Mouse (Mus musculus) heart, embryonic 10.5 days (tissue): ENCODE data around the gene Card14. TPM values are rescaled to one million over a fixed set of nuclear protein-coding genes. Genes with fewer than 3 reads are reported as not detected.
"Not testable (repeated sequence)": the region's sequence is repeated elsewhere in the genome, so short reads cannot be mapped to it uniquely, and the experiment has no call there.

Experiments
- DNase-seq: peaks from one replicate; pipeline ENCODE4 v3.0.0-alpha.2; 2017; ENCODE audit warnings: low spot score
- H3K27ac ChIP-seq: fragments of 300-500 bp; sonication (generic); 2 replicates; pipeline ENCODE4 v1.5.1; 2016; ENCODE audit warnings: mild to moderate bottlenecking
- H3K27me3 ChIP-seq: fragments of 300-500 bp; sonication (generic); 2 replicates; pipeline ENCODE4 v1.6.1; 2016; ENCODE audit warnings: mild to moderate bottlenecking; ENCODE audit not compliant: poor library complexity, insufficient read depth, severe bottlenecking
- H3K36me3 ChIP-seq: fragments of 300-500 bp; sonication (generic); 2 replicates; pipeline ENCODE4 v1.6.1; 2016; ENCODE audit warnings: mild to moderate bottlenecking, moderate library complexity
- H3K4me1 ChIP-seq: fragments of 300-500 bp; sonication (generic); 2 replicates; pipeline ENCODE4 v1.6.1; 2016; ENCODE audit warnings: mild to moderate bottlenecking
- H3K4me3 ChIP-seq: fragments of 300-500 bp; sonication (generic); 2 replicates; pipeline ENCODE4 v1.5.1; 2016; ENCODE audit warnings: mild to moderate bottlenecking, moderate library complexity
- H3K9me3 ChIP-seq: fragments of 300-500 bp; sonication (generic); 2 replicates; pipeline ENCODE4 v1.6.1; 2016; ENCODE audit warnings: mild to moderate bottlenecking, moderate library complexity
- WGBS: fragments of 180-500 bp; shearing (Covaris S2); methylation state at CpG from one replicate; pipeline ENCODE4 v1.1.7; 2016; 5-methylcytosine and 5-hydroxymethylcytosine counted together
- polyA plus RNA-seq: library from polyadenylated mRNA; unstranded; fragments of >200 nt; fragmentation: Nextera tagmentation; extraction: Ambion mirVana; gene quantifications from 2 replicates; pipeline ENCODE4 v1.2.1, GENCODE M21; 2016

Gene Card14
- polyA plus RNA-seq, 1 experiment from 2014 or later, result 0.24 TPM

DNA sequence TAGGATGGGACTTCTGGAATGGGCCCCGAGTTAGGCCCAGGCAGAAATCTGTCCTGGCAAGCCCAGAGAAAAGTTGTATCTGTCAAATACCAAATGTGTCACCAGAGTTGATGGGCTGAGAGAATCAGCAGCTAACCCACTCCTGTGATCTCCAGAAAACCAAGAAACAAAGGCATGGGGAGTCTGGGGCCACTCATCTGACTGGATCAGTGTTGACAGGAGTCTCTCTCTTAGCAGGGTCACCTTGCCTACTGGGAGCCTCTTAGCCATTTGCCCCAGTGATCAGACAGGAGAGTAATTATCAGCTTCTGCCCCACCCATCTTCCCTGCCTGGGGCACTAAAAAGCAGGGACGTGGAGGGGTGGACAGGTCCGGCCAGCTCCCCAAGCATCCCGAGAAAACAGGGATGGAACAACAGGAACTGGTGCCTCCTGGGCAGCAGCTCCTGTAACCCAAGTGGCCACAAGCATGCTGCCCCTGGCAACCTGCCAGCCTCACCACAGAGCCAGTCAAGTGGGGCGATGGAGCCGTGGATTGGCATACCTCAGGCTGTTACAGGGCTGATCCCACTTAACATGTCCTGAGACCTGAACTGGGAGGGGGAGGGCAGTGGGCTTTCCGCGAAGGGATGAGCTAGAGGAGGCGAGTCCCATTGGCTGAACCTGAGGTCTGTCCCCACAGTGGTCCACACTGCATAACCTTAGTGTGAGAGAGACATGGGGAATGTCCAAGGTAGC lies 21.6 kb upstream of the Card14 start:
- peaks cover 87% of the 10 kb centered on the region for H3K36me3 ChIP-seq
- no peak overlapping the region for H3K4me3 ChIP-seq
- DNase-seq, result no peak
- peak overlapping the region; percentile 72 for H3K27ac ChIP-seq
- H3K4me1 ChIP-seq, result peaks cover 27% of the 10 kb centered on the region
- no peaks in the 10 kb centered on the region for H3K27me3 ChIP-seq
- no peaks in the 10 kb centered on the region for H3K9me3 ChIP-seq
- WGBS, result 41% methylated on average over 9 of the region's 9 CpGs

DNA sequence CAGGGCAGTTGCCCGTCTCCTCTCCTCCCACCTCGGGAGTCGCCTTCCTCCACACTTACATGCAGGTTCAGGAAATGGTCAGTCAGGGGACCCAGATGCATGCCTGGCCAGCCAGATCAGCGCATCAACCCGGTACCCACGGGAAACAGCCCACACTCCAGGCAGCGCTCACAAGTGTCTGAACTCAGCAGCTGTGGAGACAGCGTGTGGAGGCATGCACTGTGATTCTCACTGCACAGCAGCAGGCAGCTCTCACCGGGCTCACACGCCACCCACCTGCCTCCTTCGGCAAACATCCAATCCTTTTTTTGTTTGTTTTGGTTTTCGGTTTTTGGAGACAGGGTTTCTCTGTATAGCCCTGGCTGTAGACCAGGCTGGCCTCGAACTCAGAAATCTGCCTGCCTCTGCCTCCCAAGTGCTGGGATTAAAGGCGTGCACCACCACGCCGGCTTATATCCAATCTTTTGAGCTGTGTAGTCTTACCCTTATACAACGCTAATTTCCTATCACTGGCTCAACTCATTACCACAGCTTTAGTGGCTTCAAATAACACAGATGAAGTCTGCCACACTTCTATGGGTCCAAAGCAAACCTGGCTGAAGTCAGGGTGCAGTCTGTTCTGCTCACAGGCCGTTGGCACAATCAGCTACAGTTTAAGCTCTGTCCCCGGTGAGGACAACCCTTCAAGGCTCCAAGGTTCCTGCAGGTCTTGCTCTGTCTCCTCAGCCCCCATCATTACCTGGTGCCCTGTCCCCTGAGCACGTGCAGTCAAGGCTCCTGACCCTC lies 20.2 kb upstream of the Card14 start:
- H3K4me1 ChIP-seq, result peaks cover 27% of the 10 kb centered on the region
- no peaks in the 10 kb centered on the region for H3K27me3 ChIP-seq
- H3K36me3 ChIP-seq, result peaks cover 89% of the 10 kb centered on the region
- no peak overlapping the region for H3K27ac ChIP-seq
- no peak for DNase-seq
- WGBS, result 88% methylated on average over 20 of the region's 20 CpGs
- no peaks in the 10 kb centered on the region for H3K9me3 ChIP-seq
- no peak overlapping the region for H3K4me3 ChIP-seq

DNA sequence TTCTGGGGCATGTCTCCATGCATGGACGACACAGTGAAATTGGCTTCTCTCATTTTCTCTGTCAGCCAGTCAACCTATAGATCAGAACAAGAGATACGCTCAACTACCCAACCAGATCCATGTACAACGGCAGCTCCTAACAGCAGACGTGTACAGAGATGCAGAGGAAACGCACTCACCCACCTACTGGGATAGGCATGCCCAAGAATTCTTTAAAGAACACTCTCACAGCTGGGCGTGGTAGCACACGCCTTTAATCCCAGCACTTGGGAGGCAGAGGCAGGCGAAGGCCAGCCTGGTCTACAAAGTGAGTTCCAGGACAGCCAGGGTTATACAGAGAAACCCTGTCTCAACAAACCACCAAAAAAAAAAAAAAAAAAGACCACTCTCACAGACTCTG lies 14.7 kb upstream of the Card14 start:
- DNase-seq, H3K9me3 ChIP-seq, H3K4me1 ChIP-seq, H3K4me3 ChIP-seq, H3K27ac ChIP-seq, H3K27me3 ChIP-seq: not testable (repeated sequence)
- 90% methylated on average over 8 of the region's 8 CpGs for WGBS
- peaks cover 98% of the 10 kb centered on the region for H3K36me3 ChIP-seq

DNA sequence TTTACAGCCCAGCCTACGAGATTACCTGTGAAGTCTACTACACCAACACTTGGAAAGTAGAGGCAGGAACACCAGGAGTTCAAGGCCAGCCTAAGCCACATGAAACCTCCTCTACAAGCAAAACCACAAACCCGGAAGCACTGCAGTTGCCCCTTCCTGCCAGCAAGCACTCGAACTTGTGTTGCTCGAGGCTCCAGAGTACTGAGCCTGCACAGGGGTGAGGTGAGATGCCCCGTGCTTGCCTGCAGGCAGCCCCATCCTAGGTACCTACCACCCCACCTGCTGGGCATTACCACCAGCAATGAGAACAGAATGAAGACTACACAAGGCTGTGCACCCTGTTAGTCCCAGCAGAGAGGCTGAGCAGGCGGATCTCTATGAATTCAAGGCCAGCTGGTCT lies 9.6 kb upstream of the Card14 start:
- H3K27ac ChIP-seq, result no peak overlapping the region
- peaks cover 14% of the 10 kb centered on the region for H3K4me1 ChIP-seq
- no peaks in the 10 kb centered on the region; the same call in 1 of the 2 replicates for H3K27me3 ChIP-seq
- 82% methylated on average over 6 of the region's 6 CpGs for whole genome bisulfite sequencing
- DNase-seq, result no peak
- H3K9me3 ChIP-seq, result no peaks in the 10 kb centered on the region
- peak overlapping the region; percentile 83; the same call in 1 of the 2 replicates for H3K4me3 ChIP-seq
- peaks cover 52% of the 10 kb centered on the region for H3K36me3 ChIP-seq

DNA sequence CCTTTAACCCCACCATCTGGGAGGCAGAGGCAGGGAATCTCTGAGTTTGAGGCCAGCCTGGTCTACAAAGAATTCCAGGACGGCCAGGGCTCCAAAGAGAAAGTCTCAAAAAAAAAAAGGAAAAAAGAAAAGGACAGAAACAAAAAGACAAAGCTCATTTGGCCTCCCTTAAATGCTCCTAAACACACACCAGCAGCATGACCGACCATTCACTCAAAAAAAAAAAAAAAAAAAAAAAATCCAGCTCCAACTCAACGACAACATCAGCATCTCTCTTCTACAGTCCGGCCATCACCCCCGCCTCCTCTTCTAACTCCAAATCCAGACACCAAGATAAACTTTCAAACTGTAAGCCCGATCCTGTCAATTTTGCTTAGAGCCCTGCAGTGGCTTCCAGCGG lies 8.7 kb upstream of the Card14 start:
- WGBS, result 12% methylated on average over 7 of the region's 7 CpGs
- H3K27ac ChIP-seq, result peak overlapping the region; percentile 93

DNA sequence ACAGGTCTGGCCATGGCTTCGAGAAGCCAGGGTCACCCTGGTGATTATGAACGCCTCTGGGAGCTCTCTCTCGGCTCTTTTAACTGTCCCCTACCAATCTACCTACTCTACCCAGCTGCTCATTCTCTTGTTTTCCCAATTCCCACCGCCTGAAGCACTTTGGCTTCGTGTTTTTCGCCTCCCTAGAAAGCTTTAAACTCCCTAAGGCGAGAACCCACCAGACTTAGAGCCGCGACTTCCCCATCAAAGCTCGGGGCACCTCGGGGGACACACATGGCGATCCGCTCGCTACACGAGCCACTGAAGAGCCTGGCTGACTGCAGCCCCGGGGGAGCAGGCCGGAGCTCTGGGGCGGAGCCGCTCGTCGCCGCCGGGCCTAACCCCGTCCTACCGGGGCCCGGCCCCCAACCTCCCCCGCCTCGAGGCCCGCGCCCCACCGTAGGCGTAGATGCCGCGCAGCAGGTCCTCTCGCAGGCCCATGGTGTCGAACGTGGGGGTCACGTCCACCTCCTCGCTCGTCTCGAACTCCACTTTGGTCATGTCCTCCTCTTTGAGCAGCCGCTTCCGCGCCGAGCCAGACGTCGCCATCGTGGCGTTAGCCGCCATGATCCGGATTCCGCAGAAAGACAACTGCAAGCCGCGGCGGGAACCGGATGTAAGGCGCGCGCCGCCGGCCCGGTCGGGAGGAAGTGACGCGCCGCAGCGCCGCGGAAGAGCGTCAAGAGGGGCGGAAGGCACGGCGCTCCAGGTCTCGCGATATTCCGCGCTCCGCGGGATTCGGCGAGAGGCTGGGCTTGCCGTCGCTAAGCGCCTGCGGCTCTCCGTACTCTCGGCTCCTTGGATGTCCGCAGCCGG lies 8.0 kb upstream of the Card14 start, which contains the start of gene Eif4a3:
Gene Eif4a3 (minus strand): TSS at position 699 of the 855 bp plus-strand sequence.
- peak within 1 kb of the TSS; percentile 83 for H3K4me3 ChIP-seq
- DNase-seq, result peak; percentile 96
- H3K27me3 ChIP-seq, result peaks cover 16% of the 10 kb centered on the region
- peak within 1 kb of the TSS; percentile 93 for H3K27ac ChIP-seq
- WGBS, result under 1% methylated on average over 89 of the region's 89 CpGs
- no peaks in the 10 kb centered on the region for H3K9me3 ChIP-seq
- H3K4me1 ChIP-seq, result peaks cover 14% of the 10 kb centered on the region
- peaks cover 36% of the 10 kb centered on the region for H3K36me3 ChIP-seq

More for the DNA sequence above, 8.7 kb upstream of the Card14 start:
- Histone ChIP-seq H3K9me3 (no peaks in the 10 kb centered on the region), H3K4me3 (peak overlapping the region; percentile 83), H3K36me3 (peaks cover 43% of the 10 kb centered on the region), H3K27me3 (peaks cover 9% of the 10 kb centered on the region), H3K4me1 (peaks cover 14% of the 10 kb centered on the region)
- DNase-seq, result no peak

DNA sequence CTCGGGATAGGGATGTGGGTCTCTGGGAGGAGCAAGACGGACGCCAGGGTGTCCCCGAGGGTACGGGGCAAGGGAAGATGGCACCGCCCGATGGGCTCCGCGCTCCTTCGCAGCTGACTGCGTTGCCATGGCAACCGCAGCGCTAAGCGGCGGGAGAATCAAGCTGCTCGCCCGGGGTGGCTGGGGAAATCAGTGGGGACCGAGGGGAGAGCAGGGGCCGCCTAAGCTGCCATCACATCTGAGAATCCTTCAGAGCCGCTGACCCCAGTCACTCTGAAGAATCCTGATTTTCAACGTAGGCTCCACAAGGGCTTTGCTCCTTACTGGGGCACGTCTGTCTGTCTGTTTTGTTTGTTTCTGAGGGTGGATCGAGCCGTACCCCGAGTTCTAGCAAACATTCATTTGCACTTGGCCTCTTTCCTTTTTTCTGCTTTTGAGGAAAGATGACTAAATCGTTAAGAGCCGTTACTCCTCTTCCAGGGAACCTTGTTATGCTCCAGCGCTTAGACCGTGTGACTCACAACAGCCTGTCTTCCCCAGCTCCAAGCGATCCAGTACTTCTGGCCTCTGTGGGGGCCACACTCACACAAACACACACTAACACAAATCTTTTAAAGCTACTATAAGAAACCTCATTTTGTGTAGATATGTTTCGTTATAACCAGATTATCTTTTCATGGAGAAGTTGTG lies 7.2 kb upstream of the Card14 start:
- 2% methylated on average over 31 of the region's 31 CpGs for WGBS
- H3K27me3 ChIP-seq, result peaks cover 21% of the 10 kb centered on the region

DNA sequence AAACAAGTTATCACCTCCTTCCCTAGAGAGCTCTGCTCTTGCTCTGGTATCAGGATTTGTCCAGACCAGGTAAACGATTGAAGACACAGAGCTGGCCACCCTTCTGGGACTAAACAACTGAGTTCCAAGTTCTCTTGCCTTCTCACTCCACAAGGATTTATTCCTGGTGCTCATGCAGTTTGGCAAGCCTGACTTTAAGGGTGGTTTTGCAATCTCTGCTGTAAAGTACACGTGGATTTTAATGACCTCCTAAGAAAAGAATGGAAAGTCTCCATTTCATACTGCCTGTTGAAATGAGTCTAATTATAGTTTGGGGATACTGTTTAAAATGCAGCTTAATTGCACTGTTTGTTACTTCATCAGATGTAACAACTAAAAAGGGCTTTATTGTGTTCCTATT lies 6.6 kb upstream of the Card14 start:
- Histone ChIP-seq H3K27me3 (peaks cover 21% of the 10 kb centered on the region), H3K36me3 (peaks cover 22% of the 10 kb centered on the region), H3K4me1 (peaks cover 24% of the 10 kb centered on the region), H3K9me3 (no peaks in the 10 kb centered on the region), H3K4me3 (peak overlapping the region; percentile 83), H3K27ac (no peak overlapping the region)
- 27% methylated on average over 2 of the region's 2 CpGs for WGBS
- no peak for DNase-seq

More for the DNA sequence above, 7.2 kb upstream of the Card14 start:
- peak overlapping the region; percentile 93 for H3K27ac ChIP-seq
- H3K36me3 ChIP-seq, result peaks cover 28% of the 10 kb centered on the region
- peaks cover 19% of the 10 kb centered on the region for H3K4me1 ChIP-seq
- no peak for DNase-seq
- no peaks in the 10 kb centered on the region for H3K9me3 ChIP-seq
- peak overlapping the region; percentile 83 for H3K4me3 ChIP-seq

DNA sequence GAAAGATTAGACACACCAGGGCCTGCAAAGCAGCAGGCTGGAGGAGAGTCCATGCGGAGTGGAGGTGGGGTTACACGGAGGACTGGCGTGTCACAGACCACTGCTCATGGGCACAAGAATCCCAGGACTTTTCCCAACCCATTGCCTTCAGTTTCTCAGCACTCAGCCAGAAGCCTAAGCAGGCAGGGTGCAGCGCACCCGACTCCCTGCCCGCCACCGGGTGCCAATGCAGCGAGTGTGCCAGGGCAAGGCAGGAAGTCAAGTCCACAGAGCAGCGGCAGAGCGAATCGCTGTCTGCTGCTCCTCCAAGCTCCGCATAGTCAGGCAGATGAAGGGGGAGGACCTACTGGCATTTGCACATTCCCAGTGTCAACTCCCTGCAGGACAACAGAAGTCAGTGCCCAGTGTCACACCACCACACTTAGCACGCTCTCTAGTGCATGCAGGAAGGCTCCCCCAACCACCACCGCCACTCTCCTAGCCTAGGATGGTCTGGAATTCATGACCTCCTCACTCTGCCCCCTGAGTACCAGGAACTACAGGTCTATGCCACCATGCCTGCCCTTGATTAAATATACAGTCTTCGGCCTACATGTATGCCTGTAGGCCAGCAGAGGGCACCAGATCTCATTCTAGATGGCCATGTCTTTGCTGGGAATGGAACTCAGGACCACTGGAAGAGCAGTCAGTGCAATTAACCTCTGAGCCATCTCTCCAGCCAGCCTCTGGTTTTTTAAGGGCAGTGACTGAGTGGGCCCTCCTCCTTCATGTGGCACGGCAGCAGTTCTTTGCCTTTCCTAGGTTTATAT lies 2.5 kb upstream of the Card14 start:
- Histone ChIP-seq H3K4me1 (peaks cover 41% of the 10 kb centered on the region), H3K27me3 (peaks cover 21% of the 10 kb centered on the region), H3K36me3 (no peaks in the 10 kb centered on the region), H3K4me3 (no peak overlapping the region), H3K9me3 (no peaks in the 10 kb centered on the region), H3K27ac (0 out of 2 replicates have a peak overlapping the region, but pooled peaks have one; percentile 12)
- DNase-seq, result no peak
- 35% methylated on average over 16 of the region's 16 CpGs for WGBS

DNA sequence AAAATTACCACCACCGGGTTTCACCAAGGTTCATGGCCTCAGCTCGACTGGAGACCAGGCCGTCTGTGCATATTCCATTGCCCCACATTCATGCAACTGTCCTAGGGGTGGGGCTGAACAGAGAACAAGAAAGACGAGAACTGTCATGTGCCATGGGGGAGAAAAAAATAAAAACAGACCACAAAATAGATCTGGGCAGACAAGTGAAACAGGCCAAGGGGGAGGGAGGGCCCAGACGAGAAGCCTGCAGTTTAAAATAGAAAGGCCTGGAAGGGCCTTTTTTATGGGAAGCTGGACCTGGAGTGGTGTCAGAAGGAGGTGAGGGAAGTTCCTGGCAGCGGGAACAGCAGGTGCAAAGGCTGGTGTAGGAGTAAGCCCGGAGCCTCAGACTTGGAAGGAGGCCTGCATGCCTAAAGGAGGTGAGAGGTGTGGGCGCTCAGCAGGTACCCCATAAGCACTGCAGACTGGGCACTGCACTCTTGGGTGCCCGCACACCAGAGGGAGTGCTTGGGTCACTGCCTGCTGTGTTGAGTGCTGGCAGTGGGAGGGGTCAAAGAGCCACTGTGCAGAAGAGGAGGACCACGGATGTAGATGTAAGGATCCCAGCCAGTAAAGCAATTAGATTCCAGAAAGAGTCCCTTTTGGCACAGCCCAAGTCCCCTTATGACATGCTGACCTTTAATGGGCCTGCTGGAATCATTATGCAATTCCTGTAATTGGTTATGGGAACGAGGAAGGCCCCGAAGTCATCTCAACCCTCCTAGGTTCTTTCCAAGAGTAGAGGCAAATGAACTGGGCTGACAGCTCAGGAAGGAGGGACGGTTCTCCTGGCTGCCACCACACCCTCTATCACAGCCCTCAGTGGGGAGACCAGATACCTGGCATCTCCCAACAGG lies 558 bp upstream of the Card14 start:
- H3K27me3 ChIP-seq, result peaks cover 27% of the 10 kb centered on the region
- 46% methylated on average over 13 of the region's 13 CpGs for WGBS

DNA sequence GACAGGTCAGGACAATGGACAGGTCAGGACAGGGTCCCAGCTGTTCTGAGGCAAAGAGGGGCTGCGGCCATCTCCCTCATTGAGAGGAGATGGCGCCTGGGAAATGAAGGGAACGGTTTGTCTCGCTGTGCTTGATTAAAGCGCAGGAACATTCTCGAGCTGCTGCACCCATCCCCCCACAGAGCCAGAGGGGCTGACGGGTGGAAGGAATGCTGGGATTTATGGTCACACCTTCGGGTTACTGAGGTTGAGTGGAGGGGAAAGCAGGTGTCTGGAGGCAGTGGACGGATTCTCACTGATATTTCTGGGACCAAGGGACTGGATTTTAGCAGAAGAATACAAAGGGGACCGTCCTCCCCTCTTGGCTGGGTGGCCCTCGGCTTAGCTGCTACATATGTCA lies 348 bp downstream of the Card14 start:
- Histone ChIP-seq H3K4me1 (peaks cover 44% of the 10 kb centered on the region), H3K9me3 (no peaks in the 10 kb centered on the region), H3K36me3 (no peaks in the 10 kb centered on the region), H3K4me3 (peak overlapping the region; percentile 10; the same call in 1 of the 2 replicates), H3K27me3 (peaks cover 27% of the 10 kb centered on the region), H3K27ac (peak overlapping the region; percentile 87)
- DNase-seq, result no peak
- 24% methylated on average over 11 of the region's 11 CpGs for WGBS

More for the DNA sequence above, 558 bp upstream of the Card14 start:
- Histone ChIP-seq H3K4me1 (peaks cover 44% of the 10 kb centered on the region), H3K36me3 (no peaks in the 10 kb centered on the region), H3K9me3 (no peaks in the 10 kb centered on the region), H3K4me3 (peak overlapping the region; percentile 10; the same call in 1 of the 2 replicates), H3K27ac (peak overlapping the region; percentile 87)
- no peak for DNase-seq
